Mouse (Mus musculus): Measurements from ENCODE around the gene Stab2.

DNA sequence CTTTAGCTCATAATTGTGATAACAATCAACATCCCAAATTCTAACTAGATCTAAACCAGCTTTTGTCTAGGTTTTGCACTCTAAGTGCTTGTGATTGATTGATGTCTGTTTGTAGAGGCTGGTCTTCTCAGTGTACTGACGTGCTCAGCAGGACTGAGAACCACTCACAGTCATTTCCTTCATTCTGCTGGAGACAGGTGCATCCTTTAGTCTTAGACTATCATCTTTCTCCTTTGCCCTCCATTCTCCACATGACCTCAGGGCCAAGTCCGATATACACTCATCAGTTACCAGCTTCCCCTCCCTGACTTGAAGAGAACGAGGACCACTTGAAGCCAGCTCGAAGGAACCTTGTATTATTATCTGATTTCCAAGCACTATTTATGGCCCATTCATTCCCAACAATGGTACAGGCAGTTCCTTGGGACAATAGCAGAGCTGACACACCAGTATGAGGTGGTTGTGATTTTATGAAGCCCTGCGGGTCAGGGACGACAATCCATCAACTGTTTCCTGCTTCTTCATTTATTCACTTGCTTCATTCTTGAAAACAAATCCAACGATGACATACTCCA lies 6.7 kb upstream of the Stab2 start:
- TF ChIP-seq ZC3H11A (IDR thresholded peaks at IDR 0.05; ENCODE audit: borderline replicate concordance, low read depth, low read length) (no peak), CHD2 (IDR thresholded peaks at IDR 0.05; ENCODE audit: low read depth, low read length) (no peak)
